Mouse (Mus musculus) intestine, embryonic 16.5 days (tissue): ENCODE results near the gene Il9. TPM values are rescaled to one million over a fixed set of nuclear protein-coding genes. Genes with fewer than 3 reads are reported as not detected.

Experiments
- ATAC-seq: fragments of 200-750 bp; cut with Nextera tagmentation; 2 replicates; pipeline ENCODE4 v1.8.0; 2017; ENCODE audit warnings: moderate TSS enrichment, moderate library complexity
- H3K27ac ChIP-seq: fragments of 300-500 bp; sonication (generic); 2 replicates; pipeline ENCODE4 v1.5.1; 2014; ENCODE audit warnings: mild to moderate bottlenecking, low read length
- H3K27me3 ChIP-seq: fragments of 300-500 bp; sonication (generic); replicated peaks from 2 replicates; pipeline ENCODE4 v1.6.1; 2014; ENCODE audit warnings: low read length, control low read depth, mixed read lengths; ENCODE audit not compliant: control insufficient read depth, insufficient read depth
- H3K36me3 ChIP-seq: fragments of 300-500 bp; sonication (generic); 2 replicates; pipeline ENCODE4 v1.6.1; 2014; ENCODE audit warnings: low read length, control low read depth; ENCODE audit not compliant: control insufficient read depth, insufficient read depth
- H3K4me1 ChIP-seq: fragments of 300-500 bp; sonication (generic); 2 replicates; pipeline ENCODE4 v1.6.1; 2014; ENCODE audit warnings: low read length, control low read depth, mixed read lengths; ENCODE audit not compliant: control insufficient read depth, insufficient read depth
- H3K4me2 ChIP-seq: fragments of 300-500 bp; sonication (generic); 2 replicates; pipeline ENCODE4 v1.6.1; 2014; ENCODE audit warnings: low read depth, low read length, control low read depth
- H3K4me3 ChIP-seq: fragments of 300-500 bp; sonication (generic); 2 replicates; pipeline ENCODE4 v1.5.1; 2014; ENCODE audit warnings: mild to moderate bottlenecking, low read length
- H3K9ac ChIP-seq: fragments of 300-500 bp; sonication (generic); 2 replicates; pipeline ENCODE4 v1.6.1; 2014; ENCODE audit warnings: low read depth, low read length
- H3K9me3 ChIP-seq: fragments of 300-500 bp; sonication (generic); 2 replicates; pipeline ENCODE4 v1.6.1; 2016; ENCODE audit warnings: low read length, control low read depth; ENCODE audit not compliant: control insufficient read depth
- WGBS: fragments of 180-500 bp; shearing (Covaris S2); extraction: QIAGEN DNeasy Blood & Tissue Kit; methylation state at CpG from one replicate; pipeline ENCODE4 v1.1.7; 2014; 5-methylcytosine and 5-hydroxymethylcytosine counted together
- polyA plus RNA-seq: library from polyadenylated mRNA; unstranded; fragments of >200 nt; fragmentation: Nextera tagmentation; extraction: Ambion mirVana; gene quantifications from 2 replicates; pipeline ENCODE4 v1.2.1, GENCODE M21; 2015

Il9 gene
- polyA plus RNA-seq, 1 experiment from 2014 or later = not detected

- no peaks in the 10 kb centered on the region for H3K9me3 ChIP-seq
- ATAC-seq = no peak
- H3K27ac ChIP-seq = no peak overlapping the region
- H3K9ac ChIP-seq = no peak overlapping the region
- no peaks in the 10 kb centered on the region for H3K36me3 ChIP-seq
- H3K4me3 ChIP-seq = no peak overlapping the region
- H3K4me2 ChIP-seq = no peak overlapping the region
- WGBS = 81% methylated on average over 9 of the region's 9 CpGs
- H3K27me3 ChIP-seq = peaks cover 23% of the 10 kb centered on the region
- H3K4me1 ChIP-seq = 0 out of 2 replicates have a peak, but pooled peaks cover 7% of the 10 kb centered on the region
Measured at GRCm38 (mm10) chr13:56434311-56434751, 47.7 kb downstream of the Il9 start.

- Histone ChIP-seq H3K27me3 (peaks cover 14% of the 10 kb centered on the region), H3K36me3 (no peaks in the 10 kb centered on the region), H3K4me1 (0 out of 2 replicates have a peak, but pooled peaks cover 4% of the 10 kb centered on the region), H3K27ac (no peak overlapping the region), H3K9me3 (no peaks in the 10 kb centered on the region), H3K9ac (no peak overlapping the region), H3K4me2 (no peak overlapping the region), H3K4me3 (no peak overlapping the region)
- WGBS = 15% methylated on average over 10 of the region's 10 CpGs
- ATAC-seq = no peak
Measured at GRCm38 (mm10) chr13:56433466-56433865, 48.6 kb downstream of the Il9 start.

- H3K4me1 ChIP-seq = 0 out of 2 replicates have a peak, but pooled peaks cover 2% of the 10 kb centered on the region
- no peak overlapping the region for H3K27ac ChIP-seq
- no peaks in the 10 kb centered on the region for H3K36me3 ChIP-seq
- ATAC-seq = no peak
- no peak overlapping the region for H3K4me2 ChIP-seq
- no peak overlapping the region for H3K9ac ChIP-seq
- no peaks in the 10 kb centered on the region for H3K9me3 ChIP-seq
- 85% methylated on average over 8 of the region's 12 CpGs for WGBS
- H3K4me3 ChIP-seq = no peak overlapping the region
- H3K27me3 ChIP-seq = peaks cover 10% of the 10 kb centered on the region
Measured at GRCm38 (mm10) chr13:56432496-56432895, 49.5 kb downstream of the Il9 start.

Other genes starting within 250 kb of the Il9 start
- gene Neurog1, start 230.1 kb downstream of the Il9 start, polyA plus RNA-seq = not detected in 2 replicates
- gene Cxcl14, start 185.7 kb downstream of the Il9 start, polyA plus RNA-seq = 8.8 TPM in 2 replicates
- not detected in 2 replicates for gene Gm3045, start 55.7 kb downstream of the Il9 start, polyA plus RNA-seq
- gene Slc25a48, start 43.9 kb downstream of the Il9 start, polyA plus RNA-seq = 0.06 TPM in 1 of 2 replicates, not detected in the other
- 1.6 and 2.1 TPM in 2 replicates for gene Fbxl21, start 40.2 kb upstream of the Il9 start, polyA plus RNA-seq
- gene Lect2, start 66.3 kb upstream of the Il9 start, polyA plus RNA-seq = 10.3 and 15.4 TPM in 2 replicates
- gene Tgfbi, start 127.3 kb upstream of the Il9 start, polyA plus RNA-seq = 122 and 124 TPM in 2 replicates
- 14.5 and 15.3 TPM in 2 replicates for gene Smad5, start 220.8 kb upstream of the Il9 start, polyA plus RNA-seq